Mouse (Mus musculus): ENCODE measurements around the gene Rnf43.

Rnf43 gene

DNA sequence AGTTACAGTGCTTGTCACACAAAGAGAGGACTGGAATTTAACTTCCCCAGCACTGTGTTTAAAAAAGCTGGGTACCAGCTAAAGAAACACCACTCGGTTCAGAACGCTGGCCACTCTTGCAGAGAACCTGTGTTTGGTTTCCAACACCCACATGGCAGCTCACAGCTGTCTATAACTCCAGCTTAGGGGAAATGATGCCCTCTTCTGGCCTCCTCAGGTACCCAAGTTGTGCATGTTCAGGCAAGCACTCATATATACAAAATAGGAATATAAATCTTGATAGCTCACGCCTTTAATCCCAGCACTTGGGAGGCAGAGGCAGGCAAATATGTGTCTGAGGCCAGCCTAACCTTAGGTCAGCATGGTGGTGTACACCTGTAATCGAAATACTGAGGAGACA lies 53.5 kb downstream of the Rnf43 start:
- DNase-seq = no peak

DNA sequence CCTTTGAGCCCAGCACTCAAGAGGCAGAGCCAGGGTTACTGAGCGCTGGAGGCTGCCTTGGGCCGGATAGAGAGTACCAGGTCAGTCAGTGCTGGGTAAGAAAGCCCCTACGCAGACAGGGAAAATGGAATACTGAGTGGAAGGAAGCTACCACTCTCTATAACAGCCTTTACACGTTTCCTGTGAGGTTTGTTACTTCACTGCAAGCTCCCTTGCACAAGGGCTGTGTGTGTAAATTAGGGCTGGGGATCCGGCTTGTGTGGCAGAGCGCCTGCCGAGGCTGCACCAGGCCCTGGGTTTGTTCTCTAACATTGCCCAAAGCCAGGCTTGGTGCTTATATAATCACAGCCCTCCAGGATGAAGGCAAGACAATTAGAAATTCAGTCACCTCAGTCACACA lies 57.0 kb downstream of the Rnf43 start:
- no peak for DNase-seq

DNA sequence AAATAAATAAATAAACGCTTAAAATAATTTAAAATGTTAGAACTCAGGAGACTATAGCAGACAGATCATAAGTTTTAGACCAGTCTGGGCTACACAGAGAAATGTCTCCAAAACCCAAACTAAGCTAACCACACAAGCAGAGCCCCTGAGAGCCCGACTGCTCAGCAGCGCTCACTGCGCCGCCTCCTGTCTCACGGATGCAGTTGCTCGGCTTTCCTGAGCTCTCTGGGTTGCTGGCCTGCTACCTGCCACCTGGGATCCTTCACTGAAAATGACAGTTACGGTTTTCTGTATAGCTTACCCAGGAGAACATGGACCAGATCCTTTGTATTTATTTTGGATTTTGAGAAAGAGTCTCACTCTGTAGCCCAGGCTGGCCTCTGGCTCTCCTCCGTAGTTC lies 57.8 kb downstream of the Rnf43 start:
- DNase-seq = peak; percentile 45 to 57

DNA sequence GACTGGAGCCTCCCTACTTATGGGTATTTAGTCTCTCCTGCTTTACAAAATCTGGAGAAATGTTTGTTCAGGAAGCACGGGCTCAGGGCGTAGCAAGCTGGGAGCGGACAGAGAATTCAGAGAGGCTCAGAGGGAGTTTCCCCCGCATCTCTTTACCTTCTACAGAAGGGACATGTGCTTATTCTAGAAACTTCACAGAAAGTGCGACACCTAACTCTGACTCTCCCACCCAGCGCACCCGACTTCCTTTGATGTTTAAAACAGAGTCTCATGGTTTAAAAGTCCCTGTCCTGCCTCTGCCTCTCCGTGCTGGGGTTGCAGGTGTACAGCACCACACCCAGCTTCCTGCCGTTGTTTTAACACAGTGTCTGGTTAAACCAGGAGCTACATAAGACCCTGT lies 58.3 kb downstream of the Rnf43 start:
- DNase-seq = no peak

DNA sequence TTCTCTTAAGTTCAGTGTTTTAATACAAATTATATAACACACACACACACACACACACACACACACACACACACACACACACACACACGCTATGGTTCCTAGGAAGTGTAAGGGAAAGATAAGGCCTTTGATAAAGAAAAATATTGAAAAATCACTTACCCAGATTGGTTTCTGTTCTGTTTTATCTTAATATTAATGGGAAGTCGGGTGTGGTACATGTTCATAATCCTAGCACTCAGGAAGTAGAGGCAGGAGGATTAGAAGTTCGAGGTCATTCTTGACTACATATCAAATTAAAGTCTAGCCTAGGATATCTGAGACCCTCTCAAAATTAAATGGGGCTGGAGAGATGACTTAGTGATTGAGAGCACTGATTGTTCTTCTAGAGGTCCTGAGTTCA lies 59.6 kb downstream of the Rnf43 start:
- no peak for DNase-seq

DNA sequence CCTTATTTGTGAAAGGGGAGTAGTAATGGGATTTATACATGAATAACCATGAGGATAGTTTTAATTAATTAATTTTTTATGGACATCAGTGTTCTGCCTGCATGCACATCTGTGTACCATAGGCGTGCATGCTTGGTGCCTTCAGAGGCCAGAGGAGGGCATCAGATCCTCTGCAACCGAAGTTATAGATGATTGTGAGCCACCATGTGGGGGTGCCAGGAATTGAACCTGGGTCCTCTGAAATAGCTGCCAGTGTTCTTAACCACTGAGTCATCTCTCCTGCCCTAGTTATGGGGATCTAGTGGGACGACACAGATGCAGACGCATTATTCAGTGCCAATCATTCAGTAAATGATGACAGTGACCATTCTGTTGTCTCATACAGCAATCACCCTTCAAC lies 60.4 kb downstream of the Rnf43 start:
- DNase-seq = no peak

DNA sequence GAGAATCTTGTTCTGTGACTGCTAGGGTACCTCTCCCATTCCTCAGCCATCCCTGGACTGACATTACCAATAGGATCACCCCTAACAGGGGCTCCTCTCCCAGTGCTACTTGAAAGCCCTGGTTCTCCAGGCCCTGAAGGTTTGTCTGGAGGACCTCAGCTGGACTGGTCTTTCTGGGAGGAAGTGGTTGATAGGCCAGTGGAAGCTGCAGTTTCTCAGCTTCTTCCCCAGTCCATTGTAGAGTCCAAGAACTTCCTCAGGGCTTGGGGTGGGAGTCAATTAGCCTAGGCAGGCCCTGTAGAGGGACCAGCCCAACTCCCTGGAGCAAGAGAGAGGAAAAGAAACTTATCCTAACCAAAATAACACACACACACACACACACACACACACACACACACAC lies 63.0 kb downstream of the Rnf43 start:
- DNase-seq = no peak

DNA sequence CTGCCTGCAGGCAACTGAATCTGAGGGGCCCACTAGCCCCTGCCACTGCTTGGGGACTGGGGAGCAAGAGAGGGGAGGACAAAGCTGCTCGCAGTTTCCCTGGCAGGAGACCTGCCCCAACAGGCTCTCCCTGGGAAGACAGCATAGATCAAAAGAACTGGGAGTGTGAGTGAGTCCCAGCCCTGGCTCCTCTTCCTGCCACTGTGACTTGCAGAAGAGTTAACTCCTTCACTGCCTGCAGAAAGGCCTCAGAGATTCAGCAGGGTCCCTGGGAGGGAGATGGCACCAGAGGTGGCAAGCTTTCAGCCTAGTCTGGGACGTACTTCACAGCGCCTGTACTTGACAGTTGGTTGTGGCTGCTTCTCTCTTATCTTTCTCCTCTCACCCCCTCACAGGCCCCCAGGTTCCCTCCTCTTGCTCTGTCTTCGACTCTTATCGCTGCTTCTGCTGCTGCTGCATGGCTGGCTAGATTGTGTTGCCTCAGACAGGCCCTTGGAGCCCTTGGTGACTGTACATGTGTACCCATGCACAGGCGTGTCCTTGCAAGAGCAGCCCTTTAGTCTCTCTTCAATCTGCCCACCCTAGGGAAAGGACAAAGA lies 63.5 kb downstream of the Rnf43 start:
- DNase-seq = peak in 1 of 2 experiments; percentile 50

DNA sequence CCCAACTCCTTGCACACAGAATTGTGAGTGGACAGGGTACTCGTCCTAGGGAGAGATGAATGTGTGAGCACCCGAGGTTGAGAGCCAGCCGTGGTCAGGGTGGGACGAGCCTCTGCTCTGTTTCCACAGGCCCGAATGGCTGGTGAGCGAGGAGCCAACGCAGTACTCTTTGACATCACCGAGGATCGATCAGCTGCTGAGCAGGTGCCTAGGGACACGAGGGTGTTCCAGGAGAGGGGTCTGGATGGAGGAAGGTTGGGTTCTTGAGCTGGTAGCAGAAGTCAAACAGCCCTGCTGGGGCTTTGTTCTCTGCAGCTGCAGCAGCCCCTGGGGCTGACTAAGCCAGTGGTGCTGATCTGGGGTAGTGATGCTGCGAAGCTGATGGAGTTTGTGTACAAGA lies 64.5 kb downstream of the Rnf43 start:
- DNase-seq = no peak

DNA sequence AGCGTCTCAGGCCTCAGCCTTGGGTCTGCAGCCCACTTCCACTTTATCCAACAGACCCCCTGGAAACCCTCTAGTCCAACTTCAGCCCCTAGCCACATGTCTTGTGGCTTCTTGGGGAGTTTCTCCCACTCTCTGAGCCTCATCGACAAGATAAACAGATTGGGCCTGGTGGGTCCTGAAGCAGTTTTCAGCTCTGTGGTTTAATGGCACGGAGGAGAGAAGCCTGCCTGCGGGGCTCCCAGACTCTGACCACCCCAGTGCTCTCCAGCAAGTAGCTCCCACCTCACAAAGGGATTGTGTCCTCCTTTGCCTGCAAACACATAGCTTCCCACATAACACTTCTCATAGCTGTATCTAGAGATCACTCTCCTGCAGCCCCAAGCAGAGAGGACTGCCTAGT lies 64.9 kb downstream of the Rnf43 start:
- no peak for DNase-seq

DNA sequence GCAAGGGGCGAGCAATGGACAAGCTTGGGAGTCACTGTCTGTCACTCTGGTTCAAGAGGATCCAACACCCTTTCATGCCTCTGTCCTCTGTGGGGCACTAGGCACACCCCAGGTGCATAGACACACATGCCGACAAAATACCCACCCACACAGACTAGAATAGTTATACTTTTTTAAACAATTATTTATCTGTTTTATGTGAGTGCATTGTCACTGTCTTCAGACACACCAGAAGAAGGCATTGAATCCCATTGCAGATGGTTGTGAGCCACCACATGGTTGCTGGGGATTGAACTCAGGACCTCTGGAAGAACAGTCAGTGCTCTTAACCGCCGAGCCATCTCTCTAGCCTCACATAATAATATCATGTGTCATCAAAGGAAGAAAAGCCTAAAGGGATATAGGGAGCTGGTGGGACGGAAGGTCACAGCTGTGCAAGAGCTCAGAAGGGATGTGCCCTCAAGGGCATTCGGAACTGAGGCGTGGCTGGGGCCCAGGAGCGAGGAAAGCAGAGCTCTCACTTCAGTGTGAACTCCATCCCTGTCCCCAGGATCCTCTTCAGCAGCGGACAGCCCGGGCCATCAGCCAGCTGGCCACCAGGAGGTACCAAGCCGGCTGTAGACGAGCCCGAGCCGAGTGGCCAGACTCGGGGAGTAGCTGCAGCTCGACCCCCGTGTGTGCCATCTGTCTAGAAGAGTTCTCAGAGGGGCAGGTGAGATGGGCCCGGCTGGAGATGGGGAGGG lies 66.5 kb downstream of the Rnf43 start:
- no peak for DNase-seq

DNA sequence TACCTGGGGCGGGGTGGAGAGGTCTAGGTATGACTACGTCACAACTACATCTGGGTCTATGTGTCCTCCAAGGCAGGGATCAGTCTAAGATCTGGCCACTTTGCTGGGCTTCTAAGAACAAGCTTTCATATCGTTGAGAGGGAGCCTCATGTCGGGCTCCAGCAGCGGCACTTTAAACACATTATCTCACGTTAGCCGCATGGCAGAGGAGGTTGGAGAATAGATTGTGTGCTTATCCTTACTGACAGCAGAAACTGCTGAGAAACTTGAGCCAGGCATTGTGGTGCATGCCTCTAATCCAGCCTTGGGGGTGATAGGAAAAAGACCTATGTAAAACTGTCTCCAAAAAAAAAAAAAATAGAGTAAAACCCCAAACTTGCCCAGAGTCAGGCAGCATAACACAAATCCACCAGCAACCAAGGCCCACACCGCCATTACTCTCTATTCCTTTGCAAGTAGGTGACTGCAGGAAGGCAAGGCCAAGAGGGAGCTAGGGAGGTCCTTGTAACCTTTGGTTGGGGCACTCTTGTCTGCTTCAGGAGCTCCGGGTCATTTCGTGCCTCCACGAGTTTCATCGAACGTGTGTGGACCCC lies 67.2 kb downstream of the Rnf43 start:
- DNase-seq = no peak

DNA sequence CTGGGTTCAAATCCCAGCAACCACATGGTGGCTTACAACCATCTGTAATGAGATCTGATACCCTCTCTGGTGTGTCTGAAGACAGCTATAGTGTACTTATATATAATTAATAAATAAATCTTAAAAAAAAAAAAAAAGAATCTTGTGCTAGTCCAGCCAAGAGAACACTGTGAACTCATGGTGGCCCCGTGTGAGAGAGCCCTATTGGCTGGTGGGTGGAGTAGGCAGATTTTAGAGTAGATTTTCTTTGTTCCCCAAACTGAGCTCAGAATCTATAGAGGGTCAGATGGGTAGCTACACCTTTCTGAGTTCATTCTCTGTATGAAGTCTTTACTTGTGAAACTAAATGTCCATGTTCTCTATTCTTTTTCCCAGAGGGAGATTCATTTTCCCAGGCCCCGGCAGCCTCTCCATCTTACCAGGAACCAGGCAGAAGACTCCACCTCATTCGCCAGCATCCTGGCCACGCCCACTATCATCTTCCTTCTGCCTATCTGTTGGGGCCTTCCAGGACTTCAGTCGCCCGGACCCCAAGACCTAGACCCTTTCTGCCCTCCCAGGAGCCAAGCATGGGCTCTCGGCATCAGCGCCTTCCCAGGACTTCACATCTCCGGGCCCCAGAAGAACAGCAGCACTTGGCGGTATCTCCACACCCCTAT lies 68.3 kb downstream of the Rnf43 start:
- DNase-seq = no peak

DNA sequence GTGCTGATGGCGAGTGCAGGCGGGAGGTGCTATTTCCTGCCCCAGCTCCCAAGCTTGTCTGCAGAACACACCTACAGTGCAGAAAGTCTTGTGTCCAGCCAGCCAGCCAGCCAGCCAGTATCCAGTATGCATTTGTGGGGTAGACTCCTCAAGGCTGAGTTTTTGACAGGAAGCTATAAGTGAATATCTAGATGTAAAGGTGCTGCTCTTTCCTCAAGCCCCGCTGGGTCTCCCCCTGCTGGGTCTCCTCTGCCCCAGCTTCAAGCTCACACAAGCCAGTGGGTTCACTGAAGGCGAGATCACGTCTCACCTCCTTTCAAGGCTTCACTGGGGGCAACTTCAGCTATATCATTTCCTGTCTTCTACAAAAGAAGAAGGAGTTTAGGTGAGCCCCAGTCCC lies 71.8 kb downstream of the Rnf43 start:
- DNase-seq = no peak

DNA sequence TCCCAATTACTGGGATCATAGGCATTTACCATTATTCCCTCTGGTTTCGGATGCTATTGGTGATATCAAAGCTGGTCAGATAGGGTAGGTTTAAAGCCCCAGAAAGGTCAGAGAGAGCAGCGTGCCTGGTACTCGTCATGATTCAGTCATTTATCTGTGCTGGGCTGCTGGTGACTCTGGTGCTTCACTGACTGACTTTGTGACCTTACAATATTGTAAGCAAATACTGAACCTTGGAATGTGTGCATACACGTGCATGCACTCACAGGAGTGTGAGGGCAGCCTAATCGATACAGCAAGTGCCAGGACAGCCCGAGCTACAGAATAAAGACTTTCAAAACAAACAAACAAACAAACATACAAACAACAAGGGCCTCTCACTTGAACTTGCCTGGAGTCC lies 73.2 kb downstream of the Rnf43 start:
- DNase-seq = no peak

DNA sequence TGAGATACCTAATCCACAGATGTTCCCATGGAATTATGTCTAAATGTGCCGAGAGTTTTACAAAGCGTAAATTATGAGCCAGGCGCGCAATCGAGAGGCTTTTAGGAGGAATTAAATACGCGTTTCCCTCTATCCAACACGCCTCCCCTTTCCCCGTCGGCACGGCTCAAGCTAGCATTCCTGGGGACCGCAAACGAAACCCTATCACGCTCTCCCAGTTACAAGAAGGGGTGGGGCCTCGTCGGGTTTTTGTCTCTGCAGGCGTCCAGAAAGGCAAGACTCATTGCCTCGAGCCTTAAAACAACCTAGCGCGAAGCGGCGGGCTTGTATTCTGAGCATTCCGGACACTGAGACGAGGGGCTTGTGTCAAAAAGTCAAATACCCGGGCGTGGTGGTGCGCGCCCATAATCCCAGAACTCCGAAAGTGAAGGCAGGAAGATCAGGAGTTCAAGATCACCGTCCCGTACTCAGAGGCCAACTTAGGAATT lies 74.2 kb downstream of the Rnf43 start:
- DNase-seq = peak; percentile 74 to 83

DNA sequence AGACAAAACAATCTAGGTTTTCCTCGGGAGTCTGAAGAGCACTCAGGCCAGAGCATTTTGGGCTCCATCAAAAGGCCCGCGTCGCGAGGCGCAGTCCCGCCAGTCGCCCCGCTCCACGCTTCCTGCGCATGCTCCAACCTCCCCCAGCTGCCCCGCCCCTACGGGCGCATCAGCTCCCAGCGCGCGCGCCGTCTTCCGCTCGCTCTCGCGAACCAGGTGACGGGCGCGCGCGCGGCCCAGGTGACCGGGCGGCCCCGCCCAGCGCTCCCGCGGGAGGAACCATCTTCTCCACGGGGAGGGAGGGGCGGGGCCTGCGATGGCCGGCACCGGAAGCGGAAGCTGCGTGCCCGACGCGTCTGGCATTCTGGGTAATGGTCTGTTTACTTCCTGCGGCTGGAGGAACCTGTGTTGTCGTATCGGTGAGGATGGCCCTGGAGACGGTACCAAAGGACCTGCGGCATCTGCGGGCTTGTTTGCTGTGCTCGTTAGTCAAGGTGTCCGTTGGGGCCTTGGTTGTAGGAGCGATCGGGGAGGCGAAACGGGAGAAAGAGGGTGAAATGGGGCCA lies 74.7 kb downstream of the Rnf43 start, which contains the start of gene Supt4a:
Gene Supt4a, plus strand, starts transcription at position 378 of the 566 bp plus-strand sequence.
- DNase-seq = peak; percentile 98 to 99

DNA sequence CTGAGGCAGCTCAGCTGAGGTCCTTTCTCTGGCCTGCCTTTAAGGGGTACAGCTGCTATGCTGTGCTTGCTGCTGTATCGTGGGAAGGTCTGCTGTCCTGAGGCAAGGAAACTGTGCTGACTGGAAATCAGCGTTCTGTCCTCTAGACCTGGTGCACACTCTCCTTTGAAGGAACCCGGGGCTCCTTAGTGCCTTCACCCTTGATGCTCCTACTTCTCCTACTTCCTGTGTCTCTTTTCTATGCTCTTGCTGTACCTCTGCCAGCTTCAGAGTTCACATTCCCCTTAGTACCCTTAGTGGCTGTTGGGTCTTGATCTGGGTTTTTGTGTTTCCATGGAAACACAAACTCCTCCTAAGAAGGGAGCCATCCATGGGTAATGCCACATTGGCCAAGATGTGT lies 81.2 kb downstream of the Rnf43 start:
- no peak for DNase-seq

DNA sequence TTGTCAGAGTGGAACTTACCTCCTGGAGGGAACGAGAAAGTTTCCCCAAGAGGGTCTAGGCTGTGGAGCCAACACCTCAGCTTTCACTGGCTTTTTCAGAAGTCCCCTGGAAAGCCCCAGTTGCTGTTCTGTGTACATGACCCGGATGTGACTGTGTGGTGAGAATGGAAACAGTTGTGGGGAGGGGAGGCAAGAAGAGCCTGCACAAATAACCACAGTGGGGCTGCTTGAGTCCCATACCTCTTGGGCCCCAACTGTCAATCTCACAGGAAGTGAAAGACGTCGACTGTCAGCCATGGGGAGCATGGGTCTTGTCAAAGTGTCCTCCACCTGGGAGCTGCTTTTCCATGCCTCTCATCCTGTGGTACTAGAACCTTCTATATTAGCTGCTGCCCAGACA lies 82.4 kb downstream of the Rnf43 start:
- no peak for DNase-seq

DNA sequence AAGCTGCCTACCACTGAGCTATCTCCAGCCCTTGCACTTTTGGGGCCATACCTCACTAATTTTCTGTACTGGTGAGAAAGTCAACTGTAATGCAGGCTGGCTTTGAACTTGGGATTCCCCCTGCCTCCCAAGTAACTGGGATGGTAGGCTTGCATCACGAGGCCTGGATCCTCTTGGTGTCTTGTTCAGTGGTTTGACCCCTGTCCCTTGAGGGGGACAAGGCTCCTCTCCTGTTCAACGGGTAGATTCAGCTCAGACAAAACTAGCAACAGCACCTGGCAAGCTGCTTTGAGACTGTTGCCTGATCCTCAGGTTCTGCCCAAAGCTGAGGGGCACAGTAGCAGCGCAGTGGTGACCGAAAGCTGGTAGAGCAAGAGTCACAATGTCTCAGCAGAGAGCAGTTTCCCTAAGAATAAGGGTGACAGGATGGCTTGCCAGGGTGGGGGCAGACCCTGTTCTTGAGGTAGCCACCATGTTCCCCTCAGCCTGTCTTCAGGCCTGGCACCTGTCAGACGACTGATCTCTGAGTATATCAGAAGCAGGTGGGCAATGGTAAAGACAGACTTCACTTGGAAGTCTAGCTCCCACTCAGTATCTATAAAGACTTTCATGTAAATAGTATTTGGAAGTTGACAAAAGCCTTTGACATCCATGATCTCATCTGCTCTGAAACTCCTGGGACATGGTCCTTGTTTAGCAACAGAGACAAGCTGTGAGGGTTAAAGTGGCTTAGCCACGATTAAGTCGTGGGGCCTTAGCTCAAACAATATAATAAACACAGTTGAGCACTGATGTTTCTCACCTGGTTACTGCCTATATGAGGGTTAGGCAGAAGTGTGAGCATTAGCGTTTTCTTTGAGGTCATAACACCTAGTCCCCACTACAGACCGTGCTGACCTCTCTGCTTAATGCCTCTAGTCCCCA lies 83.4 kb downstream of the Rnf43 start:
- no peak for DNase-seq

DNA sequence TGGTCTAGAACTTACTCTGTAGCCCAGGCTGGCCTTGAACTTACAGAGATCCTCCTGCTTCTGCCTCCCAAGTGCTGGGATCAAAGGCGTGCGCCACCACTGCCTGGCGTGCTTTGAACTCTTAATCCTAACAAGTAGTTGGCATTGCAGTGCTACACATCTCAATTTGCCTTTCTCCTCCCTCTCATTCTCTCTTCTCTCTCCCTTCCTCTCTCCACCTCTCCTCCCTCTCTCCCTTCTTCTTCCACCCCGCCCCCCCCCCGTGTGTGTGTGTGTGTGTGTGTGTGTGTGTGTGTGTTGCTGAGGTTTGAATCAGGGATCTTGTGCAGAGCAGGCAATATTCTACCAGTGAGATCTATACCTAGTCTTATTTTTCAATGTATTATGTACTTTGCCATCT lies 84.8 kb downstream of the Rnf43 start:
- DNase-seq = no peak

DNA sequence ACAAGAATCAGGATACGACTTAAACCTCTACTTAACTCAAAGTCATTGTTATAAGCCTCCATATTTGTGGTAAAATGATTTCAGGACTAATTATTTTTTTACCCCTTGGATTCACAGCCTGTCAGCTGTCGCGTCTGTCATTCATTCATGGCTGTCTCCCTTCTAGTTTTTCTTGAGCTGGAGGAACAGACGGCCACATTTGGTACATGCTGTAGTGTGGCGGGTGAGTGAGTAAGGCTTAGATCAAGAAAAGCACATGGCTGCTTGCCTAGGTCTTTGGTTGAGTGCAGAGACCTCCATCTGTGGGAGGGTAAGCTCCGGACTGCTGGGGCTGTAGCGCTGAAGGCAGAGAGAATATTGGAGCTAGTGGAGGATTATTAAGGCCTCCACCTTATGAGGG lies 85.2 kb downstream of the Rnf43 start:
- DNase-seq = no peak
